Mouse (Mus musculus) kidney, embryonic 15.5 days (tissue): ENCODE measurements around the gene Napsa. TPM values are rescaled to one million over a fixed set of nuclear protein-coding genes. Genes with fewer than 3 reads are reported as not detected.

ENCODE experiments used
- ATAC-seq: fragments of 200-750 bp; cut with Nextera tagmentation; replicated peaks from 2 replicates; pipeline ENCODE4 v1.8.0; 2017; ENCODE audit warnings: moderate TSS enrichment; ENCODE audit not compliant: low FRiP score
- H3K27ac ChIP-seq: fragments of 300-500 bp; sonication (generic); 2 replicates; pipeline ENCODE4 v1.5.1; 2015; ENCODE audit warnings: mild to moderate bottlenecking, inconsistent platforms
- H3K27me3 ChIP-seq: fragments of 300-500 bp; sonication (generic); 2 replicates; pipeline ENCODE4 v1.6.1; 2015; ENCODE audit warnings: inconsistent platforms
- H3K36me3 ChIP-seq: fragments of 300-500 bp; sonication (generic); 2 replicates; pipeline ENCODE4 v1.6.1; 2015; ENCODE audit warnings: inconsistent platforms
- H3K4me1 ChIP-seq: fragments of 300-500 bp; sonication (generic); 2 replicates; pipeline ENCODE4 v1.6.1; 2015; ENCODE audit warnings: inconsistent platforms
- H3K4me2 ChIP-seq: fragments of 300-500 bp; sonication (generic); 2 replicates; pipeline ENCODE4 v1.6.1; 2015; ENCODE audit warnings: moderate library complexity, mild to moderate bottlenecking, inconsistent platforms
- H3K4me3 ChIP-seq: fragments of 300-500 bp; sonication (generic); replicated peaks from 2 replicates; pipeline ENCODE4 v1.5.1; 2015; ENCODE audit warnings: mild to moderate bottlenecking, inconsistent platforms
- H3K9ac ChIP-seq: fragments of 300-500 bp; sonication (generic); 2 replicates; pipeline ENCODE4 v1.6.1; 2015; ENCODE audit warnings: mild to moderate bottlenecking, inconsistent platforms
- H3K9me3 ChIP-seq: fragments of 300-500 bp; sonication (generic); replicated peaks from 2 replicates; pipeline ENCODE4 v1.6.1; 2016; ENCODE audit warnings: inconsistent platforms
- WGBS: fragments of 180-500 bp; shearing (Covaris S2); methylation state at CpG from one replicate; pipeline ENCODE4 v1.1.7; 2015; ENCODE audit warnings: mixed read lengths; 5-methylcytosine and 5-hydroxymethylcytosine counted together
- polyA plus RNA-seq: library from polyadenylated mRNA; unstranded; fragments of >200 nt; fragmentation: Nextera tagmentation; extraction: Ambion mirVana; gene quantifications from 2 replicates; pipeline ENCODE4 v1.2.1, GENCODE M21; 2015

The Napsa gene
- polyA plus RNA-seq, 1 experiment from 2014 or later: 33.2 TPM

DNA sequence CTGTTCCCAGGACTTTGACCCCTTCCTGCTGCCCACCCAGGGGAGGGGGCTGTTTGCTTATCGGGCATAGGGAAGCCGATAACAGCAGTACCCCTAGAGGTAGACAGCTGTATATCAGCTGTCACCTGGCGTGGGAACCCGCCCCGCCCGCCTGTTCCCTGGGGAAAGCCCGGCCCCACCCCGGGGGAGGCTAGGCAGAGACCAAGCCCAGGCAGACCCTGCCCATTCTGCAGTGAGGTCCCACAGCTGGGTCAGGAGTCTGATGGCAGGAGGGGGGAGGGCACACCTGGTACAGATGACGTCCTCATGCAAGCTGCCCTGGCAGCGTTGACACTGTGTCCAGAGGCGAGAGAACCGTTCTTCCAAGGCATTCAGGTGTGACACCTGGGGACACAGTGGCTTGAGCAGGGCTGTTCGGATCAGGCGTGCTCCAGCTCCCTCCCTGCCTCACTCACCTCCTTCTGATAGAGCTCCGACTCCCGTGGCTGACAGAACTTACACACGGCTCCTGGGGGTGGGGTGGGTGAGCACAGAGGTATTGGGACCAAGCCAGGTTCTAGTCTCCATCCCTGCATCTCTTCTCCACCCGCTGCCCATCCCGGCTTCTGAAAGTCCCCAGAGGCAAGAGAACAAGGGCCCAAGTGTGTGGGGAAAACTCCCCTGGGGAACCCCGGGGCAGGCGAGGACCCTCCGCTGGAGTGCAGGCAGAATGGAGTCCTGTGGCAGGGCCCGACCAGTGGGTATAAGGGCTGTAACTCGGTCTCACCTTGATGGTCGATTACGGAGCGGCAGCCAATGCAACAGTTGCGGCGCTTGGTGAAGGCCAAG is 39.0 kb upstream of the Napsa start:
- Histone ChIP-seq H3K9me3 (no peaks in the 10 kb centered on the region), H3K27ac (no peak overlapping the region), H3K4me1 (peaks cover 6% of the 10 kb centered on the region; the same call in 1 of the 2 replicates), H3K4me2 (no peak overlapping the region), H3K9ac (no peak overlapping the region), H3K27me3 (peaks cover 7% of the 10 kb centered on the region; the same call in 1 of the 2 replicates), H3K4me3 (no peak overlapping the region), H3K36me3 (peaks cover 59% of the 10 kb centered on the region)
- WGBS: 78% methylated on average over 29 of the region's 29 CpGs
- ATAC-seq: no peak

DNA sequence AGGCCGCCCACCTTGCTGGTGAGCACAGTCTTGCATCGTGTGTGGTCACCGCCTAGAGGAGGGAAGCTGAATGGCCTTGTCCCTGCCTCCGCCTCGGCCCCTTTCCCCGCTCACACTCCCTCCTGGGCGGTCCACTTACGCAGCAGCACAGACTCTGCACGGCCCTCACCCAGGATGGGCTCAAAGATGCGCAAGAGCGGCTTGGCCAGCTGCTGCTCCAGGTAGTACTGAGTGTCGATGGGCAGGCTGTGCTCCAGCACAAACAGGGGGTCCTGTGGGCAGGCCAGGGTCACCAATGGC is 38.5 kb upstream of the Napsa start:
- WGBS: 76% methylated on average over 12 of the region's 12 CpGs
- peaks cover 64% of the 10 kb centered on the region for H3K36me3 ChIP-seq

GRCm38 (mm10) chr7:44534242-44534641 is 37.9 kb upstream of the Napsa start:
- Histone ChIP-seq H3K27me3 (no peaks in the 10 kb centered on the region), H3K4me1 (no peaks in the 10 kb centered on the region), H3K9ac (no peak overlapping the region), H3K36me3 (peaks cover 70% of the 10 kb centered on the region), H3K4me2 (no peak overlapping the region), H3K27ac (no peak overlapping the region), H3K4me3 (no peak overlapping the region), H3K9me3 (no peaks in the 10 kb centered on the region)
- 85% methylated on average over 13 of the region's 13 CpGs for WGBS
- ATAC-seq: no peak

More for the DNA sequence above, 38.5 kb upstream of the Napsa start:
- H3K4me1 ChIP-seq: no peaks in the 10 kb centered on the region
- no peak overlapping the region for H3K9ac ChIP-seq
- no peaks in the 10 kb centered on the region for H3K9me3 ChIP-seq
- no peak overlapping the region for H3K27ac ChIP-seq
- no peak overlapping the region for H3K4me3 ChIP-seq
- H3K4me2 ChIP-seq: no peak overlapping the region
- ATAC-seq: no peak
- peaks cover 1% of the 10 kb centered on the region; the same call in 1 of the 2 replicates for H3K27me3 ChIP-seq

- WGBS: 89% methylated on average over 19 of the region's 19 CpGs
- H3K9ac ChIP-seq: no peak overlapping the region
- H3K27ac ChIP-seq: no peak overlapping the region
- H3K4me2 ChIP-seq: no peak overlapping the region
- no peak for ATAC-seq
- no peaks in the 10 kb centered on the region for H3K27me3 ChIP-seq
- H3K36me3 ChIP-seq: peaks cover 76% of the 10 kb centered on the region
- H3K9me3 ChIP-seq: no peaks in the 10 kb centered on the region
- H3K4me1 ChIP-seq: no peaks in the 10 kb centered on the region
- H3K4me3 ChIP-seq: no peak overlapping the region
Observed at GRCm38 (mm10) chr7:44534656-44535441, 37.3 kb upstream of the Napsa start.

DNA sequence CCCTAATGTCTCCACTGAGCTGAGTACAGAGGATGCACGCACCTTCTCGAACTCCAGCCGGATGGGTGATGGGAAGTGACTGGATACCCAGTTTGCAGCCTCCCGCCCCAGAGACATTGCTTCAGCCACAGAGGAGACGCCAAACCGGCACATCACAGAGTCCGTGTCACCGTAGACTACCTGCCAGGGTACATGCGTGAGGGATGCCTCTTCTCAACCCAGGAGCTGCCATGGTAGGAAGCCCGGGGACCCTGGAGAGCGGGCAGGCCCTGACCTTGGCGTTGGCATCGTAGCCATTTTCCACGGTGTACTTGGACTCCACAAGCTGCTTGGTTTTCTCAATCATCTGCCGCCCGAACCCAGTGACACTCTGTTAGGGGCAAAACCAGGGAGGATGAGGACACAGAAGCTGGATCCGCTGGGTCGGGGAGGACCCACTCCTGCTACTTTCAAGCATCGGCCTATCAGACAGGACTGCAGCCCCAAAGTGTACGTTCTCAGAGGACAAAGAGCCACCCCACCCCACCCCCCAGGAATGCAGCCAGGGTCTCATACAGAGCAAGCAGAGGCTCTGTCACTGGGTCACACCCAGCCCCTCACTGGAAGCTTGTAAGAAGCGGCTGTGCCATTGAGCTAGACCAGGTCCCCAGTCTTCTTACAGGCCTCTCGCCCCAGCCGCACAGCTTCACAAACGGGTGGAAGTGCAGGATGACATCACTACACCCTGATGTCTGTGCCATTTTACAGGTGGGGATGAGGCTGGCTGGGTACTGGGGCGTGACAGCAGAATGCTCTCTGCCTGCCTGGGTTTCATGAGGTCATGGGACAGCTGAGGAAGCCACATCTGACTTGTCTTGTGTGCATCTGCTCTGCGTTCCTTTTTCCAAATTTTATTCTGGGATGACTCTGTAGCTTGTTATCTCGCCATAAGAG is 36.3 kb upstream of the Napsa start:
- H3K4me2 ChIP-seq: no peak overlapping the region
- no peaks in the 10 kb centered on the region for H3K4me1 ChIP-seq
- 89% methylated on average over 27 of the region's 27 CpGs for WGBS
- no peak overlapping the region for H3K9ac ChIP-seq
- H3K4me3 ChIP-seq: no peak overlapping the region
- H3K36me3 ChIP-seq: peaks cover 87% of the 10 kb centered on the region
- H3K27ac ChIP-seq: no peak overlapping the region
- no peak for ATAC-seq
- H3K27me3 ChIP-seq: no peaks in the 10 kb centered on the region
- H3K9me3 ChIP-seq: no peaks in the 10 kb centered on the region

- H3K9me3 ChIP-seq: no peaks in the 10 kb centered on the region
- no peak overlapping the region for H3K4me2 ChIP-seq
- WGBS: 87% methylated on average over 6 of the region's 6 CpGs
- H3K4me1 ChIP-seq: no peaks in the 10 kb centered on the region
- no peak for ATAC-seq
- no peak overlapping the region for H3K4me3 ChIP-seq
- H3K27me3 ChIP-seq: no peaks in the 10 kb centered on the region
- no peak overlapping the region for H3K9ac ChIP-seq
- H3K36me3 ChIP-seq: peaks cover 93% of the 10 kb centered on the region
- no peak overlapping the region for H3K27ac ChIP-seq
Observed at GRCm38 (mm10) chr7:44536590-44536968, 35.6 kb upstream of the Napsa start.

- H3K27me3 ChIP-seq: no peaks in the 10 kb centered on the region
- H3K4me1 ChIP-seq: no peaks in the 10 kb centered on the region
- ATAC-seq: no peak
- H3K4me3 ChIP-seq: no peak overlapping the region
- peaks cover 97% of the 10 kb centered on the region for H3K36me3 ChIP-seq
- no peaks in the 10 kb centered on the region for H3K9me3 ChIP-seq
- H3K27ac ChIP-seq: no peak overlapping the region
- H3K4me2 ChIP-seq: no peak overlapping the region
- 74% methylated on average over 7 of the region's 7 CpGs for WGBS
- H3K9ac ChIP-seq: no peak overlapping the region
Observed at GRCm38 (mm10) chr7:44537009-44537408, 35.2 kb upstream of the Napsa start.

GRCm38 (mm10) chr7:44537496-44537895 is 34.7 kb upstream of the Napsa start:
- ATAC-seq: no peak
- no peak overlapping the region for H3K4me2 ChIP-seq
- no peak overlapping the region for H3K9ac ChIP-seq
- H3K4me3 ChIP-seq: no peak overlapping the region
- no peaks in the 10 kb centered on the region for H3K9me3 ChIP-seq
- peaks cover 99% of the 10 kb centered on the region for H3K36me3 ChIP-seq
- no peaks in the 10 kb centered on the region for H3K4me1 ChIP-seq
- H3K27ac ChIP-seq: no peak overlapping the region
- H3K27me3 ChIP-seq: no peaks in the 10 kb centered on the region
- 91% methylated on average over 13 of the region's 13 CpGs for WGBS

DNA sequence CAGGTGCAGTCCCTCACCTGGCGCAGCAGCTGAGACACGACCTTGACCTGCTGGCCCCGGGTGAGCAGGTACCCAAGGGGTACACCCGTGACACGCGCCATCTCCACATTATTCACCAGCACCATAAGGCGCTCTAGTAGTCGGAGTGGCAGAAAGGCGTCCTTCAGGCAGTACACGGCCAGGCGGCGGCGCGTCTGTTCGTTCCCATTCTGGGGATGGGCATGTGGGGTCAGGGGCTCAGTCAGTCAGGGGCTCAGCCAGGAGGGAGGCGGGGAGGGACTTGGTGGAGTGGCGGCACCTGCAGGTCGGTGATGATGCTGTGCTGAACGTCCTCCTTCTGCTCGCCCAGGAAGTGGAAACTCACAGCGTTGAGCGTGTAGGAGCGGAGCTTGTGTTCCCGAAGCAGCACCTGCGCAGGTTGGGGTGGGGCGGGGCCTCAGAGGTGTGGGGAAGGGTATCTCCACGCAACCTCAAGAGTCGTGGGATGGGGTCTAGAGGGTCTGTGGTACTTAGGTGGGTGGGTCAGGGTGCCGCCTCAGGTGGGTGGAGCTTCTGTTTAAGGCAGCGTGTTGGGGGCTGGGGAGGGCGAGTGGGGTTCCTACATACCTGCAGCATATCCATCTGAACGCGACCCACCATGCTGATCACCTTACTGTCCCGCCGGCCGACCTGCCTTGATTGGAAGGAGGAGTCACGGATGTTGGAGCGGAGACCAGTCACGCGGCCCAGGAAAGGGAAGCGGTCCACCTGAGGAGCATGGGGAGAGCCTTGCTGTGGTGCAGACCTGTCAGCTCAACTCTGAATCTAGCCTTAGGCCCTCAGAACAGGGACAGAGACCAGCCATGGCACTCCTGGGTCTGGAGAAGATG is 33.2 kb upstream of the Napsa start:
- WGBS: 91% methylated on average over 41 of the region's 41 CpGs
- peaks cover 90% of the 10 kb centered on the region for H3K36me3 ChIP-seq

GRCm38 (mm10) chr7:44542555-44542954 is 29.6 kb upstream of the Napsa start:
- ATAC-seq: no peak
- H3K36me3 ChIP-seq: peaks cover 56% of the 10 kb centered on the region
- no peaks in the 10 kb centered on the region for H3K9me3 ChIP-seq
- no peak overlapping the region for H3K9ac ChIP-seq
- H3K4me2 ChIP-seq: no peak overlapping the region
- H3K4me3 ChIP-seq: no peak overlapping the region
- peaks cover 9% of the 10 kb centered on the region for H3K4me1 ChIP-seq
- 94% methylated on average over 11 of the region's 11 CpGs for WGBS
- H3K27ac ChIP-seq: no peak overlapping the region
- H3K27me3 ChIP-seq: no peaks in the 10 kb centered on the region

More for the DNA sequence above, 33.2 kb upstream of the Napsa start:
- H3K27me3 ChIP-seq: no peaks in the 10 kb centered on the region
- no peak overlapping the region for H3K9ac ChIP-seq
- H3K4me2 ChIP-seq: no peak overlapping the region
- H3K4me1 ChIP-seq: no peaks in the 10 kb centered on the region
- no peak overlapping the region for H3K27ac ChIP-seq
- no peak for ATAC-seq
- H3K4me3 ChIP-seq: no peak overlapping the region
- no peaks in the 10 kb centered on the region for H3K9me3 ChIP-seq

DNA sequence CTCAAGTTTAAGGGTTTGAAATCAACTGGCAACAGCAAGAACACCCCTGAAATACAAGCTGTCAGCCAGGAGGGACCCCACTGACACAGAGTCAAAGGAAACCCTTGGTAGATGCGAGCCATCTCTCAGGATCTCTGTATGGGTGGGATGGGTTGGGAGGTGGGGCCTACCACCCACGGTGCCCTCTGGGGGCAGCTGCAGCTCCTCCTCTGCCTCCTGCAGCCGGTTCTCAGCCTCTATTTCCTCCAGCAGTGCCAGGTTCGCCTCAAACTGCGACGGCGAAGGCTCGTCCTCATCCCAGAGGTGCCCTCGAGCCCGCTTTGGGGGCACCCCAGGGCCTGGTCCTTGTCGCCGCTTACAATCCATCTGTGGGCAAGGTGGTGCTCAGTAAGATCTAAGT is 29.1 kb upstream of the Napsa start:
- Histone ChIP-seq H3K36me3 (peaks cover 50% of the 10 kb centered on the region), H3K27ac (no peak overlapping the region), H3K27me3 (no peaks in the 10 kb centered on the region), H3K9ac (no peak overlapping the region), H3K4me1 (peaks cover 14% of the 10 kb centered on the region), H3K9me3 (no peaks in the 10 kb centered on the region), H3K4me2 (no peak overlapping the region), H3K4me3 (no peak overlapping the region)
- WGBS: 77% methylated on average over 12 of the region's 12 CpGs
- no peak for ATAC-seq
